ENCODE assay signal across 8 mouse cellular contexts in the genomic region with DNA sequence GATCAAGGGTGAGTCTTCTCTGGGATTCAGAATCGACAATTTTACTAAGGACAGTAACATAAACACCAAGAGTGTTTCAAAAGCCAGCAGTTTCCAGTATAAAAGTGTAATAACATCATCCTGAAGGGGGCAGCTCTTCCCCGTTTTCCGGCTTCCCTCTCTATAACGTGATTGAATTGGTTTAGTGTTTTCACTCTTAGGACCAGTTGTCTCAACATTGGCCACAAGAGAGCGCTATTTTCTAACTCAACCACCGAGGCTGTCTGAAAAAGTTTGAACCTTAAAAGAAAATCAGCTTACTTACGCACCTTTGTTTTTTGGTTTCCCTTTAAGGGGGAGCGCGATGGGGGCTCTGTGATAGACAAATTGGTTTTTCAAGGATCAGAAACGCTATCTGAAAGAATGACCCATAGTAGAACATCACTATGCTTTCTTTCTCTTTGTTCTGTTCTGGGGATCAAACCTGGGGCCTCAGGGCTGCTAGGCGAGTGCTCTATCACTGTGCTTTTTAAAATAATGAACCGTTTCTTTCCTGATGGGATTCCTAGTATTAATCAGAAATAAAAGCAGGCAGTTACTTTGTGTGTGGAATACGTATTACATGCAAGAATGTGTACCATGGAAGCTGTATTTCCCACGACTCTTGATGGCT. TPM values are rescaled to one million over a fixed set of nuclear protein-coding genes. Genes with fewer than 3 reads are reported as not detected.
A peak's percentile ranks its signal among the peaks of the same experiment; 100 is the strongest.
DNase-seq lines count a peak whose midpoint lies in the region; ATAC-seq and TF ChIP-seq lines count a peak whose summit lies in the region.

No protein-coding gene starts in this region.

- peak; percentile 46; the same call in 1 of the 2 replicates for TF ChIP-seq CTCF in liver, adult 2 months (IDR thresholded peaks at IDR 0.05; ENCODE audit: low read depth, low read length)

- H3K9ac ChIP-seq in heart, embryonic 15.5 days = no peak overlapping the region
- H3K9ac ChIP-seq in liver, adult 2 months (ENCODE audit: low read depth, low read length) = no peak overlapping the region
- H3K9ac ChIP-seq in stomach, embryonic 14.5 days (replicated peaks; ENCODE audit: low read depth, low read length) = no peak overlapping the region

- no peaks in the 10 kb centered on the region for H3K79me2 ChIP-seq in liver, adult 2 months (ENCODE audit: control insufficient read depth, insufficient read depth, low read length)
- H3K79me2 ChIP-seq in myocyte (ENCODE audit: control insufficient read depth, insufficient read depth) = no peaks in the 10 kb centered on the region

- H3K27ac ChIP-seq in forebrain, embryonic 10.5 days = no peak overlapping the region
- H3K27ac ChIP-seq in heart, embryonic 15.5 days = no peak overlapping the region
- H3K27ac ChIP-seq in liver, adult 2 months (replicated peaks; ENCODE audit: insufficient read depth, low read depth, low read length) = no peak overlapping the region; the same call in 1 of the 2 replicates
- no peak overlapping the region for H3K27ac ChIP-seq in stomach, embryonic 14.5 days (ENCODE audit: low read length)

- no peak for TF ChIP-seq POLR2A in liver, adult 2 months (IDR thresholded peaks at IDR 0.05; ENCODE audit: extremely low read depth, insufficient read depth, low read length)
- no peak for TF ChIP-seq POLR2A in myocyte (IDR thresholded peaks at IDR 0.05; ENCODE audit: insufficient read length, low read depth)

- no peak overlapping the region for H3ac ChIP-seq in myocyte (ENCODE audit: control insufficient read depth, insufficient read length)

- H3K4me2 ChIP-seq in heart, embryonic 15.5 days = peak overlapping the region; percentile 30; the same call in 1 of the 2 replicates
- peak overlapping the region; percentile 60 for H3K4me2 ChIP-seq in myocyte (ENCODE audit: low read depth)
- peak overlapping the region; percentile 22; the same call in 1 of the 2 replicates for H3K4me2 ChIP-seq in stomach, embryonic 14.5 days (replicated peaks; ENCODE audit: low read depth, low read length)

- H3K9me3 ChIP-seq in forebrain, embryonic 10.5 days = no peaks in the 10 kb centered on the region
- no peaks in the 10 kb centered on the region for H3K9me3 ChIP-seq in heart, embryonic 15.5 days (replicated peaks)
- H3K9me3 ChIP-seq in stomach, embryonic 14.5 days (ENCODE audit: control insufficient read depth, low read depth, low read length) = no peaks in the 10 kb centered on the region

- no peaks in the 10 kb centered on the region for H3K36me3 ChIP-seq in forebrain, embryonic 10.5 days (replicated peaks)
- no peaks in the 10 kb centered on the region for H3K36me3 ChIP-seq in heart, embryonic 15.5 days
- H3K36me3 ChIP-seq in liver, adult 2 months (ENCODE audit: control insufficient read depth, insufficient read depth, low read length) = peaks cover 74% of the 10 kb centered on the region
- H3K36me3 ChIP-seq in myocyte (ENCODE audit: control insufficient read depth, insufficient read depth) = no peaks in the 10 kb centered on the region
- no peaks in the 10 kb centered on the region for H3K36me3 ChIP-seq in stomach, embryonic 14.5 days (ENCODE audit: control insufficient read depth, insufficient read depth, low read length)

- peak; percentile 94 for DNase-seq in c-Kit-positive CD71-negative TER-119-negative erythroid progenitor cells, embryonic 14.5 days (ENCODE audit: low read depth)
- peak; percentile 72 for DNase-seq in forebrain, embryonic 10.5 days (ENCODE audit: extremely low spot score, low spot score)
- DNase-seq in kidney, postnatal 10 days = peak; percentile 87
- peak; percentile 72 for DNase-seq in liver, adult 2 months (ENCODE audit: extremely low read depth, low read depth, low spot score)

- H3K4me1 ChIP-seq in forebrain, embryonic 10.5 days = no peaks in the 10 kb centered on the region; the same call in 1 of the 2 replicates
- no peaks in the 10 kb centered on the region for H3K4me1 ChIP-seq in heart, embryonic 15.5 days (replicated peaks)
- H3K4me1 ChIP-seq in liver, adult 2 months (ENCODE audit: control insufficient read depth, insufficient read depth, low read length) = peaks cover 27% of the 10 kb centered on the region
- peaks cover 4% of the 10 kb centered on the region; the same call in 1 of the 2 replicates for H3K4me1 ChIP-seq in stomach, embryonic 14.5 days (ENCODE audit: control insufficient read depth, insufficient read depth, low read length)

- no peak overlapping the region for H3K4me3 ChIP-seq in forebrain, embryonic 10.5 days
- H3K4me3 ChIP-seq in heart, embryonic 15.5 days = no peak overlapping the region
- H3K4me3 ChIP-seq in liver, adult 2 months (ENCODE audit: insufficient read depth, low read depth, low read length) = no peak overlapping the region
- no peak overlapping the region for H3K4me3 ChIP-seq in myocyte
- no peak overlapping the region for H3K4me3 ChIP-seq in stomach, embryonic 14.5 days (ENCODE audit: low read depth, low read length)

- ATAC-seq in CD4-positive, CD25-positive, alpha-beta regulatory T cell, adult 4 months = peak; percentile 93
- ATAC-seq in heart, embryonic 15.5 days (replicated peaks; ENCODE audit: insufficient number of reproducible peaks, insufficient read depth, low FRiP score, low read depth) = no peak; the same call in 1 of the 2 replicates
- ATAC-seq in stomach, embryonic 14.5 days (ENCODE audit: insufficient number of reproducible peaks, insufficient read depth, low FRiP score, low read depth) = peak; percentile 62; the same call in 1 of the 2 replicates

- WGBS in forebrain, embryonic 10.5 days = 19% methylated on average over 14 of the region's 14 CpGs
- WGBS in heart, embryonic 15.5 days = 21% methylated on average over 14 of the region's 14 CpGs
- 26% methylated on average over 14 of the region's 14 CpGs for WGBS in liver, adult 2 months
- 16% methylated on average over 14 of the region's 14 CpGs for WGBS in stomach, embryonic 14.5 days

- peaks cover 12% of the 10 kb centered on the region for H3K27me3 ChIP-seq in forebrain, embryonic 10.5 days (ENCODE audit: poor library complexity, severe bottlenecking)
- no peaks in the 10 kb centered on the region for H3K27me3 ChIP-seq in heart, embryonic 15.5 days
- no peaks in the 10 kb centered on the region for H3K27me3 ChIP-seq in liver, adult 2 months (ENCODE audit: control insufficient read depth, insufficient read depth, low read length)
- H3K27me3 ChIP-seq in myocyte (ENCODE audit: control insufficient read depth, insufficient read depth, insufficient read length) = no peaks in the 10 kb centered on the region
- H3K27me3 ChIP-seq in stomach, embryonic 14.5 days (ENCODE audit: control insufficient read depth, insufficient read depth, low read length) = no peaks in the 10 kb centered on the region

TF ChIP-seq in myocyte, 11 proteins besides CTCF, POLR2A, EP300 and RAD21:
- TF ChIP-seq SRF (IDR thresholded peaks at IDR 0.05; ENCODE audit: control insufficient read depth, insufficient read length, low read depth) = no peak
- no peak for TF ChIP-seq TCF3 (IDR thresholded peaks at IDR 0.05; ENCODE audit: insufficient read length, low read depth)
- TF ChIP-seq POLR2AphosphoS2 (IDR thresholded peaks at IDR 0.05; ENCODE audit: insufficient read length, low read depth) = no peak
- no peak for TF ChIP-seq TCF12 (IDR thresholded peaks at IDR 0.05; ENCODE audit: insufficient read depth, poor library complexity, severe bottlenecking)
- no peak for TF ChIP-seq MYOG (IDR thresholded peaks at IDR 0.05; ENCODE audit: control insufficient read depth in 1 of 3, insufficient read depth in 1 of 3, insufficient read length in 2 of 3, low read depth in 2 of 3)
- no peak for TF ChIP-seq E2F4 (IDR thresholded peaks at IDR 0.05; ENCODE audit: insufficient read depth)
- TF ChIP-seq CEBPB (IDR thresholded peaks at IDR 0.05; ENCODE audit: insufficient read depth, poor library complexity, severe bottlenecking) = no peak
- TF ChIP-seq REST (IDR thresholded peaks at IDR 0.05; ENCODE audit: insufficient read depth, insufficient read length) = no peak
- TF ChIP-seq MAX (IDR thresholded peaks at IDR 0.05; ENCODE audit: low read depth) = no peak
- TF ChIP-seq USF1 (IDR thresholded peaks at IDR 0.05; ENCODE audit: low read depth) = no peak
- no peak for TF ChIP-seq MYOD1 (IDR thresholded peaks at IDR 0.05; ENCODE audit: control insufficient read depth in 1 of 3, insufficient read length in 2 of 3, low read depth in 2 of 3)

RNA-seq across cellular contexts. Expression of a gene that starts 18.2 kb away (rescaled TPM):
- polyA plus RNA-seq in CD4-positive, CD25-positive, alpha-beta regulatory T cell, adult 4 months (2017; shearing (Covaris generic)) = 1 to 10 TPM; 1.5 to 3.3 TPM
- polyA plus RNA-seq in forebrain, embryonic 10.5 days (2016; fragmentation: Nextera tagmentation; extraction: Ambion mirVana) = 14.7 and 15.4 TPM in 2 replicates
- polyA plus RNA-seq in heart, embryonic 15.5 days (2015; fragmentation: Nextera tagmentation; extraction: Ambion mirVana) = 20.6 and 24.5 TPM in 2 replicates
- total RNA-seq in liver, adult 2 months (2014; rRNA removed) = 1.2 and 1.9 TPM in 2 replicates
- polyA plus RNA-seq in liver, adult 2 months (2012; rRNA removed) = 0.29 and 0.38 TPM in 2 replicates
- polyA plus RNA-seq in myocyte (2012; fragmentation: generic; extraction: Trizol) = 2.6 TPM
- polyA plus RNA-seq in stomach, embryonic 14.5 days (2014; fragmentation: Nextera tagmentation; extraction: Ambion mirVana) = 18.7 and 20.7 TPM in 2 replicates
